Mouse (Mus musculus) stomach, postnatal 0 days (tissue): ENCODE measurements at regions not wholly inside any gene's neighbourhood (a gene's known extent, or its start where the extent isn't known, plus 50 kb on each side); places are given as distances from the start of the nearest gene placed in this dataset.

ENCODE experiments used
- CTCF ChIP-seq: IDR thresholded peaks from 2 replicates; pipeline ENCODE4 v1.5.1; 2016; ENCODE audit warnings: antibody characterized with exemption, low read depth, mild to moderate bottlenecking, moderate library complexity
- EP300 ChIP-seq: optimal IDR thresholded peaks from 2 replicates; pipeline ENCODE3; 2016; ENCODE audit warnings: antibody characterized with exemption

DNA sequence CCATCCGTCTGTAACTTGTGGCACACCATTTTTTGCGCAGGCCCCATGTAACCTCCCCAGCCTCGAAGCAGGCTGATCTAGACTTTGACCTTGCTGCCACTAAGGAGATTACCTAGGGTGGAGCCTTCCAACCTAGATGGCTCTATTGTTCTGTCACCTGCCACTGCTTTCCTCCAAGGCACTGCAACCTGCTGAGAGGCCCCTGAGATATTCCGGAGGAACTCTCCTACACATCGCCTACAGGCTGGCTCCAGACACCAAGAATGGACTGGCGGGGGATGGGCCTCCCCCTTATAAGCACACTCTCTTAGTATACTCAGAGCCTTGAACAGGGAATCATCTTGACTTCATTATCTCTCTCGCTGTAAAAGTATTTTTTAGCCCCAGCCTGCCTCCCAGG, 331.7 kb upstream of the Mtpn start:
- no peak for TF ChIP-seq CTCF
- no peak for TF ChIP-seq EP300
